Mouse (Mus musculus): ENCODE measurements around the gene Fgd3.

GRCm38 (mm10) chr13:49216220-49216552 is 103.9 kb downstream of the Fgd3 start:
- TF ChIP-seq CTCF (IDR thresholded peaks at IDR 0.05; ENCODE audit: insufficient read depth, low read depth, low read length): no peak
- TF ChIP-seq POLR2A (IDR thresholded peaks at IDR 0.05; ENCODE audit: insufficient read depth, low read depth, low read length): no peak
